Mouse (Mus musculus) ovary, postnatal 36 days (tissue): ENCODE measurements at regions not wholly inside any gene's neighbourhood (a gene's known extent, or its start where the extent isn't known, plus 50 kb on each side); places are given as distances from the start of the nearest gene placed in this dataset.
"Not testable (repeated sequence)": the region's sequence is repeated elsewhere in the genome, so short reads cannot be mapped to it uniquely, and the experiment has no call there.

Experiments used
- DNase-seq: peaks from one replicate; pipeline ENCODE4 v3.0.0; 2022; ENCODE audit warnings: low spot score, mixed read lengths

GRCm38 (mm10) chr2:108033328-108034182 lies 743.1 kb downstream of the Kcna4 start:
- no peak for DNase-seq

GRCm38 (mm10) chr2:108034882-108035281 lies 744.4 kb downstream of the Kcna4 start:
- no peak for DNase-seq

GRCm38 (mm10) chr2:108042086-108042485 lies 751.6 kb downstream of the Kcna4 start:
- DNase-seq = no peak

GRCm38 (mm10) chr2:108044885-108045284 lies 754.4 kb downstream of the Kcna4 start:
- DNase-seq = no peak

GRCm38 (mm10) chr2:108045997-108046396 lies 755.6 kb downstream of the Kcna4 start:
- DNase-seq = no peak

GRCm38 (mm10) chr2:108062751-108063150 lies 772.3 kb downstream of the Kcna4 start:
- DNase-seq = not testable (repeated sequence)

GRCm38 (mm10) chr2:108083911-108084310 lies 793.5 kb downstream of the Kcna4 start:
- DNase-seq = no peak

- DNase-seq = no peak
These were observed 799.8 kb downstream of the Kcna4 start for GRCm38 (mm10) chr2:108090266-108090665.

- no peak for DNase-seq
These were observed 806.6 kb downstream of the Kcna4 start for GRCm38 (mm10) chr2:108097026-108097425.

GRCm38 (mm10) chr2:108110140-108110539 lies 819.7 kb downstream of the Kcna4 start:
- DNase-seq = no peak

- no peak for DNase-seq
These were observed 855.3 kb downstream of the Kcna4 start for GRCm38 (mm10) chr2:108145694-108146093.

- DNase-seq = no peak
These were observed 857.8 kb downstream of the Kcna4 start for GRCm38 (mm10) chr2:108148221-108148620.

- no peak for DNase-seq
These were observed 865.8 kb downstream of the Kcna4 start for GRCm38 (mm10) chr2:108156189-108156588.

- no peak for DNase-seq
These were observed 867.3 kb downstream of the Kcna4 start for GRCm38 (mm10) chr2:108157731-108158130.

- no peak for DNase-seq
These were observed 867.9 kb downstream of the Kcna4 start for GRCm38 (mm10) chr2:108158311-108158710.

- no peak for DNase-seq
These were observed 870.4 kb downstream of the Kcna4 start for GRCm38 (mm10) chr2:108160865-108161264.

GRCm38 (mm10) chr2:108165085-108165484 lies 874.6 kb downstream of the Kcna4 start:
- DNase-seq = no peak
